Mouse (Mus musculus) hindbrain, embryonic 16.5 days (tissue): Measurements from ENCODE around the gene Tmem206. TPM values are rescaled to one million over a fixed set of nuclear protein-coding genes. Genes with fewer than 3 reads are reported as not detected.
A peak's percentile ranks its signal among the peaks of the same experiment; 100 is the strongest.

ENCODE experiments used
- ATAC-seq: fragments of 200-750 bp; cut with Nextera tagmentation; 2 replicates; pipeline ENCODE4 v1.8.0; 2017; ENCODE audit warnings: moderate TSS enrichment, moderate library complexity
- H3K27ac ChIP-seq: fragments of 300-500 bp; sonication (generic); 2 replicates; pipeline ENCODE4 v1.5.1; 2014; ENCODE audit warnings: low read depth, mild to moderate bottlenecking, control low read depth, low read length, moderate library complexity
- H3K27me3 ChIP-seq: fragments of 300-500 bp; sonication (generic); replicated peaks from 2 replicates; pipeline ENCODE4 v1.6.1; 2014; ENCODE audit warnings: low read length; ENCODE audit not compliant: control insufficient read depth, insufficient read depth
- H3K36me3 ChIP-seq: fragments of 300-500 bp; sonication (generic); 2 replicates; pipeline ENCODE4 v1.6.1; 2014; ENCODE audit warnings: mild to moderate bottlenecking, low read length, moderate library complexity, mixed read lengths; ENCODE audit not compliant: control insufficient read depth, insufficient read depth
- H3K4me1 ChIP-seq: fragments of 300-500 bp; sonication (generic); 2 replicates; pipeline ENCODE4 v1.6.1; 2014; ENCODE audit warnings: low read depth, low read length; ENCODE audit not compliant: control insufficient read depth, insufficient read depth
- H3K4me2 ChIP-seq: fragments of 300-500 bp; sonication (generic); 2 replicates; pipeline ENCODE4 v1.6.1; 2014; ENCODE audit warnings: mild to moderate bottlenecking, low read length, control low read depth, moderate library complexity
- H3K4me3 ChIP-seq: fragments of 300-500 bp; sonication (generic); 2 replicates; pipeline ENCODE4 v1.5.1; 2014; ENCODE audit warnings: mild to moderate bottlenecking, low read length, control low read depth, moderate library complexity
- H3K9ac ChIP-seq: fragments of 300-500 bp; sonication (generic); 2 replicates; pipeline ENCODE4 v1.6.1; 2014; ENCODE audit warnings: low read depth, mild to moderate bottlenecking, control low read depth, low read length, moderate library complexity
- H3K9me3 ChIP-seq: fragments of 300-500 bp; sonication (generic); 2 replicates; pipeline ENCODE4 v1.6.1; 2014; ENCODE audit warnings: mild to moderate bottlenecking, low read length, moderate library complexity; ENCODE audit not compliant: control insufficient read depth
- WGBS: fragments of 180-500 bp; shearing (Covaris S2); extraction: QIAGEN DNeasy Blood & Tissue Kit; methylation state at CpG from one replicate; pipeline ENCODE4 v1.1.7; 2014; 5-methylcytosine and 5-hydroxymethylcytosine counted together
- polyA plus RNA-seq: library from polyadenylated mRNA; unstranded; fragments of >200 nt; fragmentation: Nextera tagmentation; extraction: Ambion mirVana; gene quantifications from 2 replicates; pipeline ENCODE4 v1.2.1, GENCODE M21; 2015

Tmem206 gene
- polyA plus RNA-seq: 33.1 and 35.1 TPM in 2 replicates

GRCm38 (mm10) chr1:191325726-191326232 lies at the start of gene Tmem206:
Tmem206 (plus strand) TSS chr1:191325912.
- under 1% methylated on average over 42 of the region's 42 CpGs for WGBS
- peaks cover 19% of the 10 kb centered on the region for H3K4me1 ChIP-seq
- peak within 1 kb of the TSS; percentile 79 for H3K4me2 ChIP-seq

GRCm38 (mm10) chr1:191276181-191276580 lies 49.5 kb upstream of the Tmem206 start:
- Histone ChIP-seq H3K4me2 (no peak overlapping the region), H3K27me3 (no peaks in the 10 kb centered on the region), H3K9me3 (no peaks in the 10 kb centered on the region), H3K9ac (no peak overlapping the region), H3K36me3 (no peaks in the 10 kb centered on the region), H3K4me1 (no peaks in the 10 kb centered on the region), H3K4me3 (no peak overlapping the region), H3K27ac (no peak overlapping the region)
- 92% methylated on average over 7 of the region's 7 CpGs for WGBS
- no peak for ATAC-seq

More at GRCm38 (mm10) chr1:191325726-191326232, at the start of gene Tmem206:
- peak; percentile 96 for ATAC-seq
- Histone ChIP-seq H3K36me3 (no peaks in the 10 kb centered on the region), H3K9me3 (no peaks in the 10 kb centered on the region), H3K27ac (peak within 1 kb of the TSS; percentile 88), H3K9ac (peak within 1 kb of the TSS; percentile 95), H3K27me3 (no peaks in the 10 kb centered on the region), H3K4me3 (peak within 1 kb of the TSS; percentile 88)

- no peak overlapping the region for H3K4me3 ChIP-seq
- H3K9ac ChIP-seq: no peak overlapping the region
- H3K27ac ChIP-seq: no peak overlapping the region
- H3K4me1 ChIP-seq: no peaks in the 10 kb centered on the region
- H3K9me3 ChIP-seq: no peaks in the 10 kb centered on the region
- H3K36me3 ChIP-seq: no peaks in the 10 kb centered on the region
- WGBS: 81% methylated on average over 14 of the region's 14 CpGs
- no peaks in the 10 kb centered on the region for H3K27me3 ChIP-seq
- H3K4me2 ChIP-seq: no peak overlapping the region
- no peak for ATAC-seq
Observed at GRCm38 (mm10) chr1:191277549-191278059, 48.1 kb upstream of the Tmem206 start.

GRCm38 (mm10) chr1:191278324-191278723 lies 47.4 kb upstream of the Tmem206 start:
- 82% methylated on average over 4 of the region's 4 CpGs for WGBS
- no peak for ATAC-seq
- H3K4me2 ChIP-seq: no peak overlapping the region
- no peaks in the 10 kb centered on the region for H3K4me1 ChIP-seq
- no peak overlapping the region for H3K27ac ChIP-seq
- no peaks in the 10 kb centered on the region for H3K27me3 ChIP-seq
- H3K9ac ChIP-seq: no peak overlapping the region
- H3K9me3 ChIP-seq: no peaks in the 10 kb centered on the region
- H3K4me3 ChIP-seq: no peak overlapping the region
- no peaks in the 10 kb centered on the region for H3K36me3 ChIP-seq

- no peak for ATAC-seq
- no peaks in the 10 kb centered on the region for H3K4me1 ChIP-seq
- H3K4me2 ChIP-seq: no peak overlapping the region
- H3K27ac ChIP-seq: no peak overlapping the region
- H3K4me3 ChIP-seq: no peak overlapping the region
- H3K9ac ChIP-seq: no peak overlapping the region
- H3K27me3 ChIP-seq: no peaks in the 10 kb centered on the region
- H3K9me3 ChIP-seq: peaks cover 2% of the 10 kb centered on the region; the same call in 1 of the 2 replicates
- H3K36me3 ChIP-seq: no peaks in the 10 kb centered on the region
- WGBS: 70% methylated on average over 7 of the region's 7 CpGs
Observed at GRCm38 (mm10) chr1:191281171-191281570, 44.5 kb upstream of the Tmem206 start.

GRCm38 (mm10) chr1:191282319-191282718 lies 43.4 kb upstream of the Tmem206 start:
- WGBS: 95% methylated on average over 1 of the region's 1 CpGs
- Histone ChIP-seq H3K9me3 (peaks cover 2% of the 10 kb centered on the region; the same call in 1 of the 2 replicates), H3K4me3 (no peak overlapping the region), H3K4me1 (no peaks in the 10 kb centered on the region), H3K9ac (no peak overlapping the region), H3K36me3 (no peaks in the 10 kb centered on the region), H3K4me2 (no peak overlapping the region), H3K27me3 (no peaks in the 10 kb centered on the region), H3K27ac (no peak overlapping the region)
- ATAC-seq: no peak

- 72% methylated on average over 13 of the region's 13 CpGs for WGBS
- Histone ChIP-seq H3K4me1 (no peaks in the 10 kb centered on the region), H3K36me3 (no peaks in the 10 kb centered on the region)
Observed at GRCm38 (mm10) chr1:191283110-191284040, 42.3 kb upstream of the Tmem206 start.

GRCm38 (mm10) chr1:191284502-191284901 lies 41.2 kb upstream of the Tmem206 start:
- no peak overlapping the region for H3K27ac ChIP-seq
- H3K27me3 ChIP-seq: no peaks in the 10 kb centered on the region
- H3K9me3 ChIP-seq: peaks cover 2% of the 10 kb centered on the region; the same call in 1 of the 2 replicates
- no peak overlapping the region for H3K4me3 ChIP-seq
- no peaks in the 10 kb centered on the region for H3K4me1 ChIP-seq
- H3K36me3 ChIP-seq: no peaks in the 10 kb centered on the region
- no peak for ATAC-seq
- no peak overlapping the region for H3K4me2 ChIP-seq
- H3K9ac ChIP-seq: no peak overlapping the region
- 88% methylated on average over 8 of the region's 8 CpGs for WGBS

More at GRCm38 (mm10) chr1:191283110-191284040, 42.3 kb upstream of the Tmem206 start:
- Histone ChIP-seq H3K9ac (no peak overlapping the region), H3K4me2 (no peak overlapping the region), H3K4me3 (no peak overlapping the region), H3K27ac (no peak overlapping the region), H3K9me3 (peaks cover 2% of the 10 kb centered on the region; the same call in 1 of the 2 replicates), H3K27me3 (no peaks in the 10 kb centered on the region)
- no peak for ATAC-seq

- H3K4me1 ChIP-seq: no peaks in the 10 kb centered on the region
- H3K4me2 ChIP-seq: no peak overlapping the region
- no peak for ATAC-seq
- peaks cover 2% of the 10 kb centered on the region; the same call in 1 of the 2 replicates for H3K9me3 ChIP-seq
- WGBS: 33% methylated on average over 8 of the region's 8 CpGs
- no peak overlapping the region for H3K9ac ChIP-seq
- H3K4me3 ChIP-seq: no peak overlapping the region
- H3K27ac ChIP-seq: no peak overlapping the region
- H3K36me3 ChIP-seq: no peaks in the 10 kb centered on the region
- H3K27me3 ChIP-seq: no peaks in the 10 kb centered on the region
Observed at GRCm38 (mm10) chr1:191288762-191289161, 37.0 kb upstream of the Tmem206 start.
